Mouse (Mus musculus): ENCODE results near the gene Tspan31. TPM values are rescaled to one million over a fixed set of nuclear protein-coding genes. Genes with fewer than 3 reads are reported as not detected.

The Tspan31 gene
- polyA plus RNA-seq, 1 experiment from 2014 or later, result 154 TPM

GRCm38 (mm10) chr10:127049395-127050118 lies 20.5 kb downstream of the Tspan31 start:
- H3K4me1 ChIP-seq, result peaks cover 14% of the 10 kb centered on the region
- H3K4me3 ChIP-seq (replicated peaks), result peak overlapping the region; percentile 26
- H3K27ac ChIP-seq, result no peak overlapping the region
- ATAC-seq (ENCODE audit: insufficient read depth, low FRiP score, low read depth), result peak; percentile 32; the same call in 1 of the 2 replicates
- H3K9ac ChIP-seq, result no peak overlapping the region
- H3K4me2 ChIP-seq, result peak overlapping the region; percentile 53
- no peaks in the 10 kb centered on the region for H3K9me3 ChIP-seq
- H3K36me3 ChIP-seq, result peaks cover 6% of the 10 kb centered on the region
- H3K27me3 ChIP-seq (replicated peaks), result peaks cover 46% of the 10 kb centered on the region
- whole genome bisulfite sequencing, result 4% methylated on average over 29 of the region's 29 CpGs

GRCm38 (mm10) chr10:127048608-127049394 lies 21.3 kb downstream of the Tspan31 start:
- H3K36me3 ChIP-seq, result peaks cover 9% of the 10 kb centered on the region
- peak overlapping the region; percentile 26 for H3K4me3 ChIP-seq (replicated peaks)
- peak overlapping the region; percentile 53 for H3K4me2 ChIP-seq
- H3K9ac ChIP-seq, result no peak overlapping the region
- no peak overlapping the region for H3K27ac ChIP-seq
- peaks cover 14% of the 10 kb centered on the region for H3K4me1 ChIP-seq
- H3K9me3 ChIP-seq, result no peaks in the 10 kb centered on the region
- WGBS, result 5% methylated on average over 35 of the region's 35 CpGs
- peaks cover 46% of the 10 kb centered on the region for H3K27me3 ChIP-seq (replicated peaks)
- ATAC-seq (ENCODE audit: insufficient read depth, low FRiP score, low read depth), result no peak

GRCm38 (mm10) chr10:127047954-127048353 lies 22.1 kb downstream of the Tspan31 start, which contains the start of gene Cyp27b1:
Cyp27b1 (plus strand) TSS chr10:127048250.
- Histone ChIP-seq H3K4me3 (replicated peaks) (peak within 1 kb of the TSS; percentile 26), H3K36me3 (peaks cover 9% of the 10 kb centered on the region), H3K4me2 (peak within 1 kb of the TSS; percentile 53), H3K4me1 (peaks cover 14% of the 10 kb centered on the region), H3K9me3 (no peaks in the 10 kb centered on the region), H3K27me3 (replicated peaks) (peaks cover 46% of the 10 kb centered on the region), H3K9ac (no peak within 1 kb of the TSS), H3K27ac (no peak within 1 kb of the TSS)
- 36% methylated on average over 5 of the region's 5 CpGs for WGBS
- ATAC-seq (ENCODE audit: insufficient read depth, low FRiP score, low read depth), result no peak

GRCm38 (mm10) chr10:127043187-127043586 lies 26.9 kb downstream of the Tspan31 start:
- H3K4me3 ChIP-seq (replicated peaks), result no peak overlapping the region
- H3K36me3 ChIP-seq, result peaks cover 9% of the 10 kb centered on the region
- H3K27me3 ChIP-seq (replicated peaks), result peaks cover 7% of the 10 kb centered on the region
- ATAC-seq (ENCODE audit: insufficient read depth, low FRiP score, low read depth), result no peak
- no peak overlapping the region for H3K9ac ChIP-seq
- 91% methylated on average over 6 of the region's 6 CpGs for WGBS
- H3K4me2 ChIP-seq, result no peak overlapping the region
- 0 out of 2 replicates have a peak, but pooled peaks cover 6% of the 10 kb centered on the region for H3K4me1 ChIP-seq
- no peaks in the 10 kb centered on the region for H3K9me3 ChIP-seq
- no peak overlapping the region for H3K27ac ChIP-seq

- Histone ChIP-seq H3K4me2 (peak overlapping the region; percentile 97), H3K36me3 (peaks cover 9% of the 10 kb centered on the region), H3K9ac (peak overlapping the region; percentile 63), H3K4me3 (replicated peaks) (peak overlapping the region; percentile 96), H3K4me1 (0 out of 2 replicates have a peak, but pooled peaks cover 6% of the 10 kb centered on the region), H3K27me3 (replicated peaks) (peaks cover 1% of the 10 kb centered on the region; the same call in 1 of the 2 replicates), H3K27ac (peak overlapping the region; percentile 88; the same call in 1 of the 2 replicates), H3K9me3 (no peaks in the 10 kb centered on the region)
- WGBS, result 12% methylated on average over 5 of the region's 5 CpGs
- ATAC-seq (ENCODE audit: insufficient read depth, low FRiP score, low read depth), result no peak
Measured at GRCm38 (mm10) chr10:127042468-127043115, 27.5 kb downstream of the Tspan31 start.

- Histone ChIP-seq H3K9me3 (no peaks in the 10 kb centered on the region), H3K27me3 (replicated peaks) (no peaks in the 10 kb centered on the region), H3K36me3 (peaks cover 9% of the 10 kb centered on the region), H3K27ac (peak overlapping the region; percentile 88), H3K4me2 (peak overlapping the region; percentile 97), H3K9ac (peak overlapping the region; percentile 63), H3K4me1 (0 out of 2 replicates have a peak, but pooled peaks cover 6% of the 10 kb centered on the region), H3K4me3 (replicated peaks) (peak overlapping the region; percentile 96)
- WGBS, result under 1% methylated on average over 44 of the region's 44 CpGs
- ATAC-seq (ENCODE audit: insufficient read depth, low FRiP score, low read depth), result peak; percentile 82
Measured at GRCm38 (mm10) chr10:127041774-127042338, 28.2 kb downstream of the Tspan31 start.

GRCm38 (mm10) chr10:127041274-127041766 lies 28.7 kb downstream of the Tspan31 start, which contains the start of the genes Mettl1 and Eef1akmt3:
Mettl1 (plus strand) TSS chr10:127041414.
Eef1akmt3 (minus strand) TSS chr10:127041513.
- Histone ChIP-seq H3K9ac (peak within 1 kb of the TSS; percentile 63), H3K4me3 (replicated peaks) (peak within 1 kb of the TSS; percentile 96), H3K4me1 (0 out of 2 replicates have a peak, but pooled peaks cover 6% of the 10 kb centered on the region), H3K36me3 (peaks cover 9% of the 10 kb centered on the region), H3K27me3 (replicated peaks) (no peaks in the 10 kb centered on the region), H3K4me2 (peak within 1 kb of the TSS; percentile 97), H3K9me3 (no peaks in the 10 kb centered on the region), H3K27ac (peak within 1 kb of the TSS; percentile 88)
- ATAC-seq (ENCODE audit: insufficient read depth, low FRiP score, low read depth), result peak; percentile 61
- WGBS, result 0% methylated on average over 27 of the region's 28 CpGs

GRCm38 (mm10) chr10:127040569-127041214 lies 29.4 kb downstream of the Tspan31 start:
- H3K36me3 ChIP-seq, result peaks cover 9% of the 10 kb centered on the region
- H3K4me2 ChIP-seq, result peak overlapping the region; percentile 97
- peak overlapping the region; percentile 88 for H3K27ac ChIP-seq
- H3K4me1 ChIP-seq, result 0 out of 2 replicates have a peak, but pooled peaks cover 6% of the 10 kb centered on the region
- WGBS, result under 1% methylated on average over 20 of the region's 20 CpGs
- no peaks in the 10 kb centered on the region for H3K9me3 ChIP-seq
- peak overlapping the region; percentile 63 for H3K9ac ChIP-seq
- no peak for ATAC-seq (ENCODE audit: insufficient read depth, low FRiP score, low read depth)
- H3K27me3 ChIP-seq (replicated peaks), result no peaks in the 10 kb centered on the region
- H3K4me3 ChIP-seq (replicated peaks), result peak overlapping the region; percentile 96

GRCm38 (mm10) chr10:127037641-127038040 lies 32.4 kb downstream of the Tspan31 start:
- no peak for ATAC-seq (ENCODE audit: insufficient read depth, low FRiP score, low read depth)
- 74% methylated on average over 12 of the region's 12 CpGs for WGBS

GRCm38 (mm10) chr10:127036273-127036672 lies 33.8 kb downstream of the Tspan31 start:
- H3K4me1 ChIP-seq, result no peaks in the 10 kb centered on the region
- H3K4me2 ChIP-seq, result no peak overlapping the region
- no peaks in the 10 kb centered on the region for H3K9me3 ChIP-seq
- no peak overlapping the region for H3K4me3 ChIP-seq (replicated peaks)
- H3K27ac ChIP-seq, result no peak overlapping the region
- no peak overlapping the region for H3K9ac ChIP-seq
- no peaks in the 10 kb centered on the region for H3K36me3 ChIP-seq
- no peak for ATAC-seq (ENCODE audit: insufficient read depth, low FRiP score, low read depth)
- 77% methylated on average over 12 of the region's 12 CpGs for WGBS
- no peaks in the 10 kb centered on the region for H3K27me3 ChIP-seq (replicated peaks)

More at GRCm38 (mm10) chr10:127037641-127038040, 32.4 kb downstream of the Tspan31 start:
- H3K9me3 ChIP-seq, result no peaks in the 10 kb centered on the region
- no peak overlapping the region for H3K4me2 ChIP-seq
- H3K27me3 ChIP-seq (replicated peaks), result no peaks in the 10 kb centered on the region
- no peak overlapping the region for H3K9ac ChIP-seq
- H3K4me3 ChIP-seq (replicated peaks), result no peak overlapping the region
- H3K27ac ChIP-seq, result no peak overlapping the region
- no peaks in the 10 kb centered on the region for H3K36me3 ChIP-seq
- 0 out of 2 replicates have a peak, but pooled peaks cover 4% of the 10 kb centered on the region for H3K4me1 ChIP-seq
